Mouse (Mus musculus) lung, postnatal 10 days (tissue): Measurements from ENCODE around the gene H2-T24.
A peak's percentile ranks its signal among the peaks of the same experiment; 100 is the strongest.
"Not testable (repeated sequence)": the region's sequence is repeated elsewhere in the genome, so short reads cannot be mapped to it uniquely, and the experiment has no call there.

ENCODE experiments used
- DNase-seq: peaks from one replicate; pipeline ENCODE4 v3.0.0; 2021

H2-T24 gene

DNA sequence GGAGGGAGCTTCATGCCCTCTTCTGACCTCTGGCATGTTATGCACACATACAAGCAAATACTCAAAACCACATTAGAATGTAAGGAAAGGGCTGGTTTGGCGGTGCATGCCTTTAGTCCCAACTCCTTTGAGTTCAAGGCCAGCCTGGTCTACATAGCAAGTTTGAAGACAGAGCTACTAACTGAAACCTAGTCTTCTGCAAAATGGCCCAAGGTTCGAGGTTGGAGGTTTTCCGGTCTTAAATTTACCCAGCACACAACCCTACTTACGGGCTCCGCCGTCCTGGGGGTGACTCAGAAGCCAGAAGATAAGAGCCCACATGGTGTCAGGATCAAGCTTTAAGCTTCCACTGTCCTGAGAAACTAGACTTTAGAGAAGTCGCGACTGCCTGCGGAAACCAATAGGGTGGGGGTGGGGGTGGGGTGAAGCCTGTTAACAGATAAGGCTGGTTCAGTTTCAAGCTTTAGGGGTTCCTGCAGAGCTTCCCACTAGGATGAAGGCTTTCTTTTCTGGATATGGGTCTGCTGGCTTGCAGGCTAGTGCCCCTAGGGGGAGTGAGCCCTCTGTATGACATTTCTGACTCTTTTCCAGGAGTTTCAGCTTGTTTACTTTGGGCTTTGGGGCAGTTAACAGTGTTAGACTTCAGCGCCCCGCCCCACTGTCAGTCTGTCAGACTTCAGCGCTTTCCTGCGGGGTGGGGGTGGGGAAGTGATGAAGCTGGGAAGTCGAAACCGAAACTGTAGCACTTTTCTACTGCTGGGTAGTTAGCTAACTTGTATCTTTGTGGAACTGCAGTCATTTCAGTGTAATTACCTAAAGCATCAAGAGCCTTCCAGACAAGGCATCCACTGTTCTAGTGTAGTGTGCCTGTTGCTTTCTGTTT, at the start of gene H2-T24:
Gene H2-T24 (minus strand): TSS at position 370 of the 883 bp plus-strand sequence.
- DNase-seq = peak; percentile 91

DNA sequence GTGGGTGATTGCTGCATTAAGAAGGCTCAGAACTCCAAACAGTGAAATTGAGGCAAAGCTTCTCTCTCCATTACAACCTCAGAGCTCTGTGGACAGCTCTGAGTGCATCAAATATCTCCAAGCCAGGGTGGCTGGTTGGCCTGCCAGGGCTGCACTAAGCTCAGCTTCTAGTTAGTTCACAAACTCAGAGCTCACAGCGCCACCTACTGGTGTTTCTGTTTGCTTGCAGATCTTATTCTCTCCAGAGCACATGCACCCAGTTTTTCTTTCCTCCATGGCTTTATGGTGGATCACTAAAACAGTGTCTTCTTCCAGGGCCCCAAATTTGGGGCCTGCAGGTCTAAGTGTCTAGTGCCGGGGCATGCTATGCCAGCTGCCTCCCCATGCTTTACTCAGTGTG, 40.5 kb upstream of the H2-T24 start:
- DNase-seq = peak; percentile 92

DNA sequence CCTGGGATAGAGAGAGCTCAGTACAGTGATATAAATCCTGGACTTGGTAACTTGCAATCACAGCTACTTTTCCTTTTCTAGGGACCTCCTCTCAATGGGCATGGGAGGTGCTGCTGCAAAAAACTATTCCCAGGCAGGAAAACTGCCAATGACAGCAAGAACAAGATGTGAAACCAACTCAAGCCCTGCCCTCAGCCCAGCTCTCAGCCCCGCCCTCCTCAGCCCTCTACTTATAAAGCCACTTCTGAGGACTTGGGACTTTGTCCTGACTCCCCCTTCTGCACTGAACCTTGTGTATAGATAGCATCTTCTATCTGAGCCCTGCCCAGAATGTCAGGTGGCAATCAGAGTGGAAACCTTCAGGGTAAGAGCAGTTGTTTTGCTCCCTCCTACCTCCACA, 38.0 kb upstream of the H2-T24 start, which contains the start of gene Gm11127:
Gene Gm11127 (minus strand): TSS at position 10 of the 400 bp plus-strand sequence.
- not testable (repeated sequence) for DNase-seq

DNA sequence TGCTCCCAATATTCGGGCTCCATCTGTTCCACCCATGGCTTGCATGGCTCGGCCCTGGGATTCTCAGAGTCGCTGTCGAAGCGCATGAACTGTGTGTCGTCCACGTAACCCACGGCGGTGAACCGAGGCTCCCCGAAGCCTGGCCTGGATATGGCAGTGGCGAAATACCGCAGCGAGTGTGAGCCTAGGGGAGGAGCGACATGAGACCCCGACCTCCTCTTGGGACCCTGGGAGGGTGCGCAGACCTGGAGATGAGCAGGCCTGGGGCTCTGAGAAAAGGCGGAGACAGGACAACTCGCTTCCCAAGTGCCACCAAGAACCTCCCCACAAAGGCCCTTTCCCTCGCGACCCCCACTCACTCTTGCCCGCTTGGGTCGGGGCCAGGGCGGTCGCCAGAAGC, 37.6 kb upstream of the H2-T24 start:
- DNase-seq = not testable (repeated sequence)

DNA sequence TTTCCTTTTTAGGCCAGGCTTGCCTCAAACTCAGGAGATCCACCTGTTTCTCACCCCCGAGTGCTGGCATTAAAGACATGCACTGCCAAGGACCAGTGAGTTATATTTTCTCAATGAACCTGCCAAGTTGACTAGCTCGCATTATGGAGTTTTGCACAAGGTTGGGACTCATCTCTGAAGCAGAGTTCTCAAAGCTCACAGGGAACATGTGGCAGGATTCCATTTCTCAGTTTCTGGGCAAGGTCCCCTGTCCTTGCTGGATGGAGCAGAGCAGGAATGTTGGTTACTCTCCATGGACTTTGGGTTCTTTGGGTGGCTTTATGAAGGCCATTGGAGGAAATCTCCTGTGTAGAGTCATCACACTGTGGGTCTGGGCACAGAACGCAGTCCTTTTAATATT, 22.9 kb upstream of the H2-T24 start:
- DNase-seq = no peak

DNA sequence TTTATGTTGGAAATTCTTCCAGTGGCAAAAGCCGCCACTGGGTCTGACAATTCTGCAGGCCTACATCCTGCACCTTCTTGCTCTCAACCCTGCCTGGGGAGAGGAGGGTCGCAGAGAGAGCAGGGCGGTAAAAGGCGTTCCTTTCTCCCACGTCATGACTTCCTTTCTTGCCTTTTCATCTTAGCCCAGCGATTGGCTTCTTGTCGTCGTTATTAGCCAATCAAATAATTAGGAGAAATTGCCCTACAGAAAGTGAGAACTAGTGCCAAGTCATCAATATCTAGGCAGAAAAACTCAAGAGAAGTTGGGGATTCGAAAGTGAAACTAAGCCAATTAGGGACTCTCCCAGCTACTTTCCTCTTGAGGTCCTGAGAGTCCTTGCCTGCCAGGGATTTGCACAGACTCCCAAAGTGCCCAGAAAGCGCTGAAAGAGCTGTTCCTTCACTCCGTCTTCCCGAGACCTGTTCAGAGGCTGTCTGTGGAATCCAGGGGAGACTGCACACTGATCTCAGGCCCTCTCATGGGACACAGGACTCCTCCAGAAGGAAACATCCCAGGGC, 22.3 kb upstream of the H2-T24 start, which contains the start of the genes H2-T22 and Gm6034:
Gene H2-T22 (minus strand): TSS at position 138 of the 560 bp plus-strand sequence.
Gene Gm6034 (plus strand): TSS at position 352 of the 560 bp plus-strand sequence.
- DNase-seq = peak; percentile 89

DNA sequence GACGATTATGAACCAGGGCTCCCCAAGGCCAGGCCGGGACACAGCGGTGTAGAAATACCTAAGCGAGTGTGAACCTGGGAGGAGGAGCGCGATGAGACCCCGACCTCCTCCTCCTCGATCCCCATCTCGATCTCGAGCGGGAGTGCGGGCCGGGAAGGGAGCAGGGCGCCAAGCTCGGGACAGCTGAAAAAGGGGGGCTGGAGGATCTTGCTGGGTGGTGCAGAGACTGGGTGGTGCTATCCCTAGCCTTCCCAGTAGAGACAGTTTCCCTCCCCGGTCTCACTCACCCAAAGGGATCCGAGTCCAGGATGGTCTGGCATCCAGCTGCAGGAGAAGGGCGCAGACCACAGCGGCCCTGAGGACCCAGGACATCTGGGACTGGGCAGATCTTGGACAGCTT, 21.7 kb upstream of the H2-T24 start:
- peak; percentile 50 for DNase-seq

DNA sequence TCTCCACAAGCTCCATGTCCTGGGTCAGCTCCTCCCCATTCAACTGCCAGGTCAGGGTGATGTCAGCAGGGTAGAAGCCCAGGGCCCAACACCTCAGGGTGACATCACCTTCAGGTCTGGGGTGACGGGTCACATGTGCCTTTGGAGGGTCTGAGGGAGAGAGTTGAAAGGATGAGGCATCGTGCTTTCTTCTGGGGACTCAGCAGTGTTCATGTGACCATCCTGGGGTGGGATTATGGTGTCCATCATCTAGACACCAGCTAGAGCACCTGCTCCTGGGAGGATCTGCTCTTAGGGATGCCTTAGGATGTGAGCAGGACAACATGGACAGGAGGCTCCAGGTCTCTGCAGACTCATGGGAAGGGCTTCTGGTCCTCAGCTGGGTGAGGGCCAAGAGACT, 20.2 kb upstream of the H2-T24 start:
- not testable (repeated sequence) for DNase-seq

DNA sequence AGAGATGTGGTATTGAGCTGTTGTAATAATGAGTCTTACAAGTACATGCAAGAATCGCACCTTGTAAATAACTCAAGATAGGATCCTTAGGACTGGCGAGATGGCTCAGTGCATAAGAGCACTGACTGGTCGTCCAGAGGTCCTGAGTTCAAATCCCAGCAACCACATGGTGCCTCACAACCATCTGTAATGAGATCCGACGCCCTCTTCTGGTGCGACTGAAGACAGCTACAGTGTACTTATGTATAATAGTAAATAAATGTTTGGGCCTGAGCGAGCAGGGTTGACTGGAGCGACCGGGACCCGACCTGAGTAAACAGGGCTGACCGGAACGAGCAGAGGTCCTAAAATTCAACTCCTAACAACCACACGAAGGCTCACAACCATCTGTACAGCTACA, 15.8 kb upstream of the H2-T24 start:
- not testable (repeated sequence) for DNase-seq

DNA sequence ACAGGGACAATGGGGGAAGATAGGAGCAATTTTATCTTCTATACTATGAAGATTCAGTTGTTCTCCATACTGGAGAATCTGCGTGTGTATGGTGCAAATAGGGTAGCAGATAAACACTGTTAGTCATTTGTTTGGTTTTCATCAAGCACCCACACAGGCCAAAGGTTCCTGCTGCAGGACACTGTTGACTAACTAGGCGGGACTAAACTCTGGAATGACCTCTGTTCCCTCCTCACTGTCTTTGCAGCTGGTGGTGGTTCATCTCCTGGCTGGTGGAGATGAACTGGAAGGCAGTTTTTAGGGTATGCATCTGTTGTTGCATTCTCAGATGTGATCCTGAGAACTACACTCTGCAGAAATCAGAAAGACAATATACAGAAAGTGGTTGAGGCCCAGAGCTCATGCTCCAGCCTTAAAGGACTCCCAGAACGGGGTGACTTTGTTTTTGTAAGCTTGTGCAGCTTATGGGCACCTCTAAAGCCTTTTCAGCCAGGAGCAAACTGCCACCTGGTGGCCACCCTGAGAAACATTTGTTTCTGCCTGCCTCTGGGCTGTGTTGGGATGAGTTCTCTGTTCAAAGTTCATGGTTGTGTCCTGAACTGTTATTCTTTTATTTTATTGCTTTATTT, 14.8 kb upstream of the H2-T24 start:
- peak; percentile 75 for DNase-seq

DNA sequence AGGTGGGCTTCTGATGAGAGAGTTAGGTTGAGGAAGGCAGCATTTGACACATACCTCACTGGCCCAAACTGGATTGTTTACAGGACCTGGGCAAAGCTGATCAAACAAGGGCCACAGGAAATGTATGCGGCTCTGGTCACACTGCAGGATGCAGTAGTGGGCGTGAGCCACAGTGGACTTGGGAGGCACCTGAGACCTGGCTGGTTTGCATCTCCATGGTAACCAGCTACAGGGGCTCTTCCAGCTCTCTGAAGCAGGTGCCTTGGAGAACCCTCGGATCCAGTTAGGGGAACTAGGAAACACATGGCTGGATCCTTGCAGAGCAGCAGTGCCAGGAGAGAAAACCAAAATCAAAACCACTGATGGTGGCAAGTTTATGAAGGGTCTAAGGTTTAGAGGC, 14.2 kb upstream of the H2-T24 start:
- DNase-seq = not testable (repeated sequence)

DNA sequence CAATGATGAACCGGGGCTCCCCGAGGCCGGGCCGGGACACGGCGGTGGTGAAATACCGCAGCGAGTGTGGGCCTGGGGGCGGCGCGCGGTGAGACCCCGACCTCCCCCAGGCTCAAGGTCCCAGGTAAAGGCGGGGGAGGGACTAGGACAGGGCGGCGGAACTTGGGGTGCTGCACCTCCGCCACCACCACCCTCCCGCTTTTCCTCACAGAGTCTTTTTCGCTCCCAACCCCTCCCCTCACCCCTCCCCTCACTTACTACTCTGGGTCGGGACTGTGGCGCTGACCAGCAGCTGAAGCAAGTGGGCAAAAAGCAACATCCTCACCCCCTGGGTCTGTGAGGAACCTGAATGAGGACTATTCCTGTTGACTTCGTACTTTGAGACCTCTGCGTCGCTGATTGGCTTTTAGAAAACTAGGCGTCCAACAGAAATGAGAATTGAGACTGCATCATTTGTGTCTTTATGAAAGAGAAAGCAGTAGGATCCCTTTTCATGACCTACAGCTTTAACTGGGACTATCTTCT, 12.1 kb upstream of the H2-T24 start, which contains the start of gene H2-T23:
Gene H2-T23 (minus strand): TSS at position 505 of the 525 bp plus-strand sequence.
- DNase-seq = peak; percentile 73

DNA sequence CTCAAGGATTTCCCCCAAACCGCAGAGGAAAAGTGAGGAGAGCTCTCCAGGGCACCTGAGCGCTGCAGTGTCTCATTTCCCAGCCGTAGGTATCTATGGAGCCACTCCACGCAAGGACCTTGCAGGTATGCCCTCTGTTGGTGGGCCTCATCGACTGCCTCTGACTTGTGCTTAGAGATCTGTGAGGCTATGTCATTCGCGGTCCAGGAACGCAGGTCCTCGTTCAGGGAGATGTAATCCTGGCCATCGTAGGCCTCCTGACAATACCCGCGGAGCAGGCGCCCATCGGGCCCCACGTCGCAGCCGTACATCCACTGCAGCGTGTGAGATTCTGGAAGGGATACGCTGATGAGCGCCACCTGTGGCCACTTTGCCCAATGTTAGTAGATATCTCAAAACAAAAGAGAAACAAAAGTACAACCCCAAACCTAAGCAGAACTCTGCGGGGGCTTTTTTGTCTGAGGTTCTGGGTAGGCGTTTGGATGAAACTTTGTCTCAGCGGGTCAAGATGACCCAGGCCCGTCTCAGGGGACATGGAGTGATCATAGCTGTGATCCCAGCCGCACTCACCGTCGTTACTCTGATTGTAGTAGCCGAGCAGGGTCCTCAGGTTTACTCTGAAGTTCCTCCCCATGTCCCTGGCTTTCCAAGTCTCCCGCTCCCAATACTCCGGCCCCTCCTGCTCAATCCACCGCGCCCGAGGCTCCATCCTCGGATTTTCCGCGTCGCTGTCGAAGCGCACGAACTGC, 11.4 kb upstream of the H2-T24 start:
- DNase-seq = peak; percentile 72

DNA sequence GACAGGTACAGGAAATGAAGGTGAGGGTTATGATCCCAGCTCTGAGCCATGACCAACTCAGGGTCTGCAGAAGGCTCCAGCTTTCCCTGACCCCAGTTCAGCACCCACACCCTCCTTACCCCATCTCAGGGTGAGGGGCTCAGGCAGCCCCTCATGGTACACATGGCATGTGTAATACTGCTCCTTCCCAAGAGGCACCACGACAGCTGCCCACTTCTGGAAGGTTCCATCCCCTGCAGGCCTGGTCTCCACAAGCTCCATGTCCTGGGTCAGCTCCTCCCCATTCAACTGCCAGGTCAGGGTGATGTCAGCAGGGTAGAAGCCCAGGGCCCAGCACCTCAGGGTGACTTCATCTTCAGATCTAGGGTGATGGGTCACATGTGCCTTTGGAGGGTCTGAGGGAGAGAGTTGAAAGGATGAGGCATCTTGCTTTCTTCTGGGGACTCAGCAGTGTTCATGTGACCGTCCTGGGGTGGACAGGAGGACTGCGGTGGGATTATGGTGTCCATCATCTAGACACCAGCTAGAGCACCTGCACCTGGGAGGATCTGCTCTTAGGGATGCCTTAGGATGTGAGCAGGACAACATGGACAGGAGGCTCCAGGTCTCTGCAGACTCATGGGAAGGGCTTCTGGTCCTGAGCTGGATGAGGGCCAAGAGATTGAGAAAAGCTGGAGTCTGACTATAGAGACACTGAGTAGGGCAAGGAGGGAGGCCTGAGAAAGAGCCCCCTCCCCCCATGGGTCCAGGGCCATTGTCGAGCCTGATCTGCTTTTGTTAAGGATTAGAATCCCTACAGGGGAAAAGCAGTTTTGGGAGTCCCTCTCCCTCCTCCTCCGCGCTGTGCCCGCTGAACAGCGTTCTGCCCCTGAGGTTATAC, 10.6 kb upstream of the H2-T24 start:
- not testable (repeated sequence) for DNase-seq

DNA sequence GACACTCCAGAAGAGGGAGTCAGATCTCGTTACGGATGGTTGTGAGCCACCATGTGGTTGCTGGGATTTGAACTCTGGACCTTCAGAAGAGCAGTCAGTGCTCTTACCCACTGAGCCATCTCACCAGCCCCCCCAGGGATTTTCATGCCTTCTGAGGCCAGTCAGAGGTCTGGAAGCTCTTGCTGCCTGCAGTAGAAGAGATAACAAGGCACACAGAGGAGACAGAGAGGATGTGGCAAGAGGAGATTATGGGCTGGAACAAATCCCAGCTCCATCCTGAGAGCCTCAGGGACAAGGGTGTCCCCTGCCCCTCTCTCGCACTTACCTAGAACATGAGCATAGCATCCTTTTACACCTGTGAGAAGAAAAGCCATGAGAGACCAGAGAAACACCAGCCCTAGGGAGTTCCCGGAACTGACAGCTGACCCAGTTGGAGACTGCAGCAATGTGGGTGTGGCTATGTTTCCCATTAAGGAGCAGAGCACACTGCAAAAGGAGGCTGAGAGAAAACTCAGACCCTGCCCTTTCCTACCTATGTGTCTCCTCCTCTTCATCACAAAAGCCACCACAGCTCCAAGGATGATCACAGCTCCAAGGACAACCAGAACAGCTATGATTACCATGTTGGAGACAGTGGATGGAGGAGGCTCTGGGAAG, 9.8 kb upstream of the H2-T24 start:
- DNase-seq = not testable (repeated sequence)

DNA sequence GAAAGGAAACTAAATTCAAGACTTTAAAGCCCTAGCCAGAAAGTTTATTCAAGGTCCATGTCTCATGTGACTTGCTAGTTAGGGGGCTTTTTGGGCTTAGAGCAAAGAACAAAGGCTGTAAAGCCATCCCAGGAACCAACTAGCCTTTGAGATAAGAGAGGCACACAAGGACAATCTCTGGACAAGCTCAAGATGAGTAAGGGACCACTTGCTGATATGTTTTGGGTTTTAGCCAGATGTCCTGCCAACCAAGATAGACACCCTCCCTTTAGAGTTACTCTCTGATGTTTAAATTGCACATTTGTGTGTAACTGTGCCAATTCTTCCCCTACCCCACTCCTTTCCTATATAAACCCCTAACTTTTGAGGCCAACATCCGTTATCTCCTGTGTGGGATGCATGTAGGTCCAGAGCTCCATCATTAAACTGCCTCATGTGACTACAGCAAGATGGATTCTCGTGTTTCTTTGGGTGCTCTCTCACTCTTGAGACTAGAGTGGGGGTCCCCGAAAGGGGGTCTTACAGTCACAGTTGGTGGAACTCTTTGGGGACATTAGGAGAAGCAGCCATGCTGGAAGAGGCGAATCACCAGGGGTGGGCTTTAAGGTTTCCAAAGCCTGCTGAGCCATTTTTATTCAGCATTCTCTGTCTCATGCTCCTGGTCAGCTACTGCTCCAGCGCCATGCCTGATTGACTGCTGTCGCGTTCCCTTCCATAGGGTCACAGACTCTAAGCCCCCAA, 8.7 kb upstream of the H2-T24 start:
- DNase-seq = no peak

DNA sequence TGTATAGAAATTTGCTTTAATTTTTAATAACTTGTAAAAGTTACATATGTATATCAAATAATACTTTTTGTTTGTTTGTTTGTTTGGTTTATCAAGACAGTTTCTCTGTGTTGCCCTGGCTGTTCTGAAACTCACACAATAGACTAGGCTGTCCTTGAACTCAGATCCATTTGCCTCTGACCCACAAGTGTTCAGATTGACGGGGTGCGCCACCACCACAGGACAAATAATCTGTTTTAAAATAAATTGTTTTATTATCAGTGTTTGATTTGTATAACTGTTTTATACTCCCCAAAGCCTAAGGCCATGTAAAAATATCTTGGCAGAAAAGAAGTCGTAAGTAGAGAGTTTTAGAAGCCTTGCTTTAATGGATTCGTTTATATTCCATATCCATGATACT, 7.3 kb upstream of the H2-T24 start:
- DNase-seq = no peak

DNA sequence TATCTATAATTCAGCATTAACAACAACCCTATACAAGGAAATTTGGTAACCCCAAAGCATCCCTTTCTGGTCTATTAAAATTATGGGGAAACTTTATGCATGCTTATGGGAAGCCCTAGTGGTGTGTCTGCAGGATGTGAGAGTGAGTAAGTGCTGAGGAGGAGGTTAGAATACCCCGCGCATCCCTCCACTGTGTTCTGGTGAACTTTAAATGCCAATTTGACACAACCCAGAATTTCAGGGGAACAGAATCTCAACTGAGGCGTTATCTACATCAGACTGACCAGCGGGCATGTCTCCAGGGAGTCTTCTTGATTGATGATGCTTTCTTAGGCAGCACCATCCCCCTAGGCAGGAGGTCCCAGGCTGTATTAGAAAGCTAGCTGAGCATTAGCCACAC, 5.5 kb upstream of the H2-T24 start:
- no peak for DNase-seq

DNA sequence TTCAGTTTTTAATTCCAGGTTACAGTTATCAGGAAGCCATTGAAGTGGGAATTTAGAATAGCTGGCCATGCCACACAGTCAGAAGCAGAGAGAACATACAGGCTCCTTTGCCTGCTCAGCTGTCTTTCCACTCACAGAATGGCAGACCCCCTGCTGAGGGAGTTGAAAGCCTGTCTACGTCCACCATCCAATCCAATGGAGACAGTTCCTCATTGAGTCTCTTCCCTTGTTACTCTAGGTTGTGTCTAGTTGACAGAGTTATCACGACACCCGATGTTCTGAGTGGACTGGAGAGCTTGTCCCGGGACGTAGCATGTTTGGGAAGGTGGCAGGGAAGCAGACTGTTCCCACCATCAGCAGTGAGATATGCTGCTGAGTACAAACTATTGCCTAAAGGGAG, 4.8 kb upstream of the H2-T24 start:
- no peak for DNase-seq
